Mouse (Mus musculus) CD8-positive naive resting alpha-beta T cell, adult 2 months (primary cell): Measurements from ENCODE around the gene Gins3.
"Not testable (repeated sequence)": the region's sequence is repeated elsewhere in the genome, so short reads cannot be mapped to it uniquely, and the experiment has no call there.

Experiments used
- DNase-seq, 2 experiments: peaks; one replicate each; pipeline ENCODE4 v3.0.0; 2022; ENCODE audit warnings: low read depth in 2 of 2, low spot score in 2 of 2

Gene Gins3

GRCm38 (mm10) chr8:95648251-95648650, 15.0 kb downstream of the Gins3 start:
- no peak for DNase-seq

GRCm38 (mm10) chr8:95653351-95653750, 20.1 kb downstream of the Gins3 start:
- DNase-seq = no peak

- no peak for DNase-seq
Observed at GRCm38 (mm10) chr8:95655831-95656230, 22.6 kb downstream of the Gins3 start.

- no peak for DNase-seq
Observed at GRCm38 (mm10) chr8:95656316-95657002, 23.2 kb downstream of the Gins3 start.

- DNase-seq = no peak
Observed at GRCm38 (mm10) chr8:95657523-95657922, 24.3 kb downstream of the Gins3 start.

GRCm38 (mm10) chr8:95660334-95660882, 27.2 kb downstream of the Gins3 start:
- DNase-seq = no peak

GRCm38 (mm10) chr8:95661085-95661484, 27.8 kb downstream of the Gins3 start:
- no peak for DNase-seq

GRCm38 (mm10) chr8:95661575-95661974, 28.3 kb downstream of the Gins3 start:
- no peak for DNase-seq

GRCm38 (mm10) chr8:95662885-95663598, 29.8 kb downstream of the Gins3 start:
- DNase-seq = no peak

- DNase-seq = no peak
Observed at GRCm38 (mm10) chr8:95663599-95663949, 30.3 kb downstream of the Gins3 start.

- not testable (repeated sequence) for DNase-seq
Observed at GRCm38 (mm10) chr8:95665813-95666452, 32.7 kb downstream of the Gins3 start.

GRCm38 (mm10) chr8:95668163-95668958, 35.1 kb downstream of the Gins3 start:
- no peak for DNase-seq

GRCm38 (mm10) chr8:95669967-95670366, 36.7 kb downstream of the Gins3 start:
- DNase-seq = no peak

GRCm38 (mm10) chr8:95671861-95672260, 38.6 kb downstream of the Gins3 start:
- no peak for DNase-seq

- DNase-seq = no peak
Observed at GRCm38 (mm10) chr8:95672811-95673210, 39.6 kb downstream of the Gins3 start.

- DNase-seq = no peak
Observed at GRCm38 (mm10) chr8:95676631-95677030, 43.4 kb downstream of the Gins3 start, which contains the start of gene Ndrg4. TSS of gene Ndrg4 (plus strand) at chr8:95676980.

GRCm38 (mm10) chr8:95677591-95678023, 44.4 kb downstream of the Gins3 start:
- DNase-seq = no peak

GRCm38 (mm10) chr8:95678024-95678611, 44.9 kb downstream of the Gins3 start:
- DNase-seq = no peak

GRCm38 (mm10) chr8:95688073-95688672, 54.9 kb downstream of the Gins3 start:
- no peak for DNase-seq

GRCm38 (mm10) chr8:95690929-95691541, 57.8 kb downstream of the Gins3 start:
- DNase-seq = no peak
